Mouse (Mus musculus) heart, postnatal 25 days (tissue): ENCODE results near the gene Cdhr2. TPM values are rescaled to one million over a fixed set of nuclear protein-coding genes. Genes with fewer than 3 reads are reported as not detected.

Source experiments
- DNase-seq: peaks from one replicate; pipeline ENCODE4 v3.0.0; 2022; ENCODE audit warnings: low spot score
- intact Hi-C: fragments of 180-260 bp; cut with DNase I; formaldehyde crosslinking; loops from one replicate; pipeline ENCODE4 v1.15.1; 2025
- total RNA-seq, 2 experiments: library from RNA; stranded (reverse); gene quantifications; 2 replicates each; pipeline ENCODE4 v1.2.3; 2021

Gene Cdhr2
- total RNA-seq, 2 experiments from 2014 or later = not detected

DNA sequence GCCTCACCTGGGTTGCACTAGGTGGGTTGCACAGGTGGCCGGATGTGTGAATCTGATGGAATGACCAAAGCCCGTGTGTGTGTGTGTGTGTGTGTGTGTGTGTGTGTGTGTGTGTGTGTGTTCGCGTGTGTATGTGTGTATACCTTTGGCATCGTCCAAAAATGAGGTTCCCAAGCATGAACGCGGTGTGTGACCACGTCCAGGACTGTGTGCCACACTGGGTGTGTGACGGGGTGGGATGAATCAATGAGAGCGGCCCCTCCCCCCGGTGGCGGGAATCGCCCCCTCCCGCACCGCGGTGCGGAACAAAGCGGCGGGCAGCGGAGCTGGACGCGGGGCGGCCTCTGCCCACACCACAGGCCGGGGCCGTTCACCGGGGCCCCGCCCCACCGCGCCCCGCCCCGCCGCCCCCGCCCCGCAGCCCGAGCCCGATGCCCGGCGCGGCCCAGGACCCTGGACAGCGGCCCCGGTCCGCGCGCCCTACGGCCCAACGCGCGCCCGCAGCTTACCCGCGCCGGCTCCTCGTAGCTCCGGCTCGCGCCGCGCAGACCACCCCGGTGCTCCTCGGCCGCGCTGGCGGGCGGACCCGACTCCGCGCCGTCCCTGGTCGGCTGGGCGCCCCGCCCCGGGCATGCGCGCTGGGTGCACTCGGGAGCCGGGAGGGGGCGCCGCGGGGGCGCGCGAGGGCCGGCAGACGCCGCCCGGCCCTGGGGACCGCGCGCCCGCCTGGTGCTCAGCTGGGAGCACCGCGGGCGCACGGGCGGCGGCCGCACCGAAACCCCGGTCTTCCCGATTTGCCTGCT is 48.0 kb downstream of the Cdhr2 start:
- no peak for DNase-seq

GRCm38 (mm10) chr13:54749864-54750411 is 48.7 kb downstream of the Cdhr2 start, which contains the start of gene Gprin1:
TSS of gene Gprin1 (minus strand) at chr13:54749874.
- DNase-seq = no peak
- intact Hi-C loops = no loop called here

More for the DNA sequence above, 48.0 kb downstream of the Cdhr2 start:
- intact Hi-C loops = no loop called here

- DNase-seq = no peak
- intact Hi-C loops = no loop called here
Measured at GRCm38 (mm10) chr13:54750699-54751098, 49.4 kb downstream of the Cdhr2 start.

GRCm38 (mm10) chr13:54752656-54753055 is 51.4 kb downstream of the Cdhr2 start:
- intact Hi-C loops = no loop called here

DNA sequence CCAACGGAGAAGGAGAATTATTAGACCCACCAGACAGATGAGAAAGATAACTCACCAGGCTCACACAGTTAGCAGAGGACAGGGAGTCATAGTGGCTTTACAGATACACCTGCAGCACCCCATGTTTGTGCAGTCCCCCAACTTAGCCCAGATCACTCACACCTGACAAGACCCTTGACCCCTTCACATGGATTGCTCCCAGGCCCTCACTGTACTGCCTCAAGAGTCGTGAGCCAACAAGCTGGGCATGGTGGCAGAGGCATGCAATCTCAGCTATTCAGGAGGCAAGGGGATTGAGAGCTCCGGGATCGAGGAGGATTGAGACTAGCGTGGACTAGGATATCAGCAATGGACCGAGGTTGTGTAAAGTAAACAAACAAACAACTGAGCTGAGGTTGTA is 52.5 kb downstream of the Cdhr2 start:
- intact Hi-C loops = no loop called here
- no peak for DNase-seq

More at GRCm38 (mm10) chr13:54752656-54753055, 51.4 kb downstream of the Cdhr2 start:
- DNase-seq = no peak

- intact Hi-C loops = no loop called here
- DNase-seq = no peak
Measured at GRCm38 (mm10) chr13:54754169-54755080, 53.2 kb downstream of the Cdhr2 start.

DNA sequence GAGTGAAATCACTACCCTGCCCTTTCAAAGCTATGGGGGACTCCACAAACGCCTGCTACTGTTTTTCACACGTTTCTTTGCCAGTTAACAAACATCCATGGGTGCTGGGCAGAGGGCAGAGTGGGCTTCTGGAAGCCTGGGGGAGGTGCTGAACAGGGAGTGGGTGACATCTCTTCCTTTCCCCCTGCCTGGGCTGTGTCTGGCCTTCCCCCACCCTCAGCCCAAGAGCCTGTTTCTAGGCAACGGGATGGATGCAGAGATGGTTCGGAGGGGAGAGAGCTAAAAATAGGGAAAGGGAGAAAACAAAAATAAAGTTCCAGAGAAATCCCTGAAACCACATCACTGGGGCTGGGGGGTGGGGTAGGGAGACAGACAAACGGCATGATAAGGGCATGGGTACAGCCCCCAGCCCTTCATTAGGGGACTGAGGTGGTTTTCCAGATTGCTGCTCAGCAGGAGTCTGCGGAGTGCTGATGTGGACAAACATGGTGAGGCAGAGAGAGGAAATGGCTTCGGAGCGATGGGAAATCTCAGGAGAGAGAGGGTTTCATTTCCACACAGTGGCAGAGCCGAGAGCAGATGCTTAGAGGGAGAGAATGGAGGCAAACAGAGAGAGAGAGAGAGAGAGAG is 54.1 kb downstream of the Cdhr2 start:
- no peak for DNase-seq
- intact Hi-C loops = no loop called here

DNA sequence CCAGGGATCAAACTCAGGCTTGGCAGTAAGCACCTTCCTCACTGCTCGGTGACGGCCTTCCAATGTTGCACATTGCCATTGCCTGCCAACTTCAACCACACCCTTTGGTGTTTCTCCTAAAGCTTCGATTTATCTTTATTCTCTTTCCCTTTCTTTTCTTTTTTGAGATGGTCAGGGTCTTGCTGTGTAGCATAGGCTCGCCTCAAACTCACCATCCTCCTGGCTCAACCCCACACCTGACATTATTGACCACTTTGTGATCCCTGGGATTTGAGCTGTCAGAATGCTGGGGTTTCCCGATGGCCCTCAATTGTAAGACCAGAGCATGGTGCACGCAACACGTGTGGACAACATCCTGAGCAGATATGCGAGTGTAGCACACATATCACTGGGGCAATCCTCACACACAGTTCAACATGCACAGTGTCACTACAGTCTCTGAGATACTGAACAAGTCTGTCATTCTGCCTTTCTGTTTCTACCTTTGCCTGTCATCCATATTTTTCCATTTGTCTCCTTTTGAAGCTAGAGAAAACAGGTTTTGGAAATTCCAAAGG is 55.0 kb downstream of the Cdhr2 start:
- intact Hi-C loops = no loop called here
- DNase-seq = no peak

DNA sequence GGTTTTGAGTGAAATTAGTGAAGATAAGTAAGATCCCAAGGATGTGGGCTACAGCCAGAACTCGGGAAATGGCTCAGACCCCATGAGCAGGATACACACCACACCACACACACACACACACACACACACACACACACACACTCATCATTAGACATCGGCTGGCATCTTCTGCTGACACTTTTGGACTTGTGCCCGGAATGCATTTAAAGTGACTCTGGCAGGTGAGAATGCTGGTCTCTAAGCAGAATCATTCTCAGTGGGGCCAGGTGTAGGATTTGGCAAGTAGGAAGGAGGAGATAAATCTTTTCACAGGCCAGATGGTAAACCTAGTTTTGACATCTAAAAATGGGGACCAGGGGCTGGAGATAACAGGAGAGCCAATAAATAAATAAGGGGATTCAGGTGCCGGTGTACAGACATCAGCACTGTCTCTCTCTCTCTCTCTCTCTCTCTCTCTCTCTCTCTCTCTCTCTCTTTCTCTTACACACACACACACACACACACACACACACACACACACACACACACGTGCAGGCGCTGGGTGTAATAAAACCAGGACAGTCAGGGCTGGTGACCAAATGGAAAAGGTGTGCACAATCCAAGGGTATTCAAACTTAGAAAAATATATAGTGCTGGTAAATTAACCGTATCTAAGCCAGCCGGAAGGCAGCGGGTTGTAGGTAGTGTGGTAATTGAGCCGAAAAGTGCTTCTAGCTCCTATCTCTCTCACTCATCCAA is 56.0 kb downstream of the Cdhr2 start:
- intact Hi-C loops = no loop called here
- DNase-seq = no peak

DNA sequence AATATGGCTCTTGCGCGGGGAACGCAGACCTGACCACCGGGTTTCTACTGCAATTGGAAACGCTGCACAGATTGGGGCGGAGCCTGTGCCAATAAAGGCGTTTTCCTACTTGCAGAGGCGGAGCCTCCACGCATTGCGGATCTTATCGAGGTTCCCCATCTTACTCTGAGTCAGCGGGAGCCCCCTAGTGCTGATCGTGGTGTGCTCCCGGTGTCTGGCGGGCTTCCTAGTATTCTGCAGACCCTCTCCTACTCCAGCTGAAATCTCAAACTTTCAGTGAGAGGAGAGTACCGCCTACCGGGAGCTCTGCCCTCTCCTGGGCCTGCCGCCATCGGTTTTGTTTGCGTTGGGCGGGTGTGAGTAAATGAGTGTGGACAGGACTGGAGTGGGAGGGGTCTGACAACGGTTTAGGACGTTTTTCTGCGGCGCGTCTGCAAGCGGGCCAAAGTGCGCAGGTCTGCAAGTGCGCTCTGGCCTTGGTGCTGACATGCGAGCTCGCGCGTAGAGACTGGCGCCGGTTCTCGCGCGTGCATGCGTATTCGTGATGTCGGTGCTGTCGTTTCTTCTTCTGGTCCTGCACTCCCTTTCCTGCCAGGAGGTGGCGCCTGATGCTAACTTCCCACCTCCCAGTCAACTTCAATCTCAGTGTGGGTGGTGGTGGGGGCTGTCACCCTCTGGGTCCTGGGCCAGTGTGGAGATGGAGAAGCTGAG is 56.9 kb downstream of the Cdhr2 start:
- DNase-seq = peak; percentile 14
- intact Hi-C loops = no loop called here

DNA sequence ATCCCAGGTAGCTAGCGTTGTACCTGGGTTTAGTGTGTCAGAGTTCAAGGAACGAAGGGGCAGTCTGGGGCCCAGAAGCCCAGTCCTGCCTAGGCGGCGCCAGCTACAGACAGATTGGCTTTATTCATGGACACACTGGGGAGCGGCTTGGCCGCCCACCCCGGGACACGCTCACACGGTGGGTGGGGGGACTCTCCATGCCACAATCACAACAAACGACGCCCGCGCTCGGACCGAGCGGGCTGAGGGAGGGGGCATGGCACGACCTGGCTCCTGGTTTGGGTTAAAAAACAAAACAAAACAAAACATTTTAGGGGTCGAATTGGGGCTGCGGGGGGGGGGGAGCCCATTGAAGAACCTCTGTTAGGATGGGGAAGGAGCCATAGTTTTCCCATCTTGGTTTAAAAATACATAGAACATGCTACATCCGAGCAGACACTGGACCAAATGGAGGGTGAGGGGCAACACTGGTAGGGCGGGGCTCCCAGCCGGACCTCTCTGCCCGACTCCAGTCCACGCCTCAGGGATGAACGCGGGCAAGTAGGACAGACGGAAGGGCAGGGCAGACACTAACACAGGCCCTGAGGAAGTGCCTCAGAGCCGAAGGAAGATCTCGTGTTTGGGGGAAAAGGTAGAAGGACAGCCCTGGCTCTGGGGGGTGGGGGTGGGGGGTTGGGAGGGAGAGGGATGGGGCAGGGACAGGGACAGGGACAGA is 57.7 kb downstream of the Cdhr2 start:
- no peak for DNase-seq
- intact Hi-C loops = no loop called here

DNA sequence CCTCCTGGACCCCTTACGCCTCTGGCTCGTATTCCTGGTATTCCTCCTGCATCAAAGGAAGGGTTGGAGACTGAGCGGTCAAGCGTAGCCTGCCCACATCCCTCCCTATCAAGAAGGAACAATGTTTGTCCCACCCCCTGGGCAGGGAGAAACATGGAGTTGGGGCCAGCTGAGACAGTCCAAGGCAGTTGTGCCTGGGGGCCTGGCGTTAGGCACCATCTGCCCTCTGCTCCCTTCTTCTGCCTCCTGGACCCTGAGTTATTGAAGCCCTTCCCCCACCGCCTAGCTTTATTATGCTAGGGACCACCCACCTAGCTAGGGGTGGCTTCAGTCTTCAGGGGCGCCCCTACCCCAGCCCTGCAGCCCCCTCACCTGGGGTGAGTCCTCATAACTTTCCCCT is 58.2 kb downstream of the Cdhr2 start:
- DNase-seq = no peak

GRCm38 (mm10) chr13:54760164-54760795 is 59.0 kb downstream of the Cdhr2 start:
- DNase-seq = no peak
- intact Hi-C loops = no loop called here

More for the DNA sequence above, 58.2 kb downstream of the Cdhr2 start:
- intact Hi-C loops = no loop called here

- intact Hi-C loops = no loop called here
- no peak for DNase-seq
Measured at GRCm38 (mm10) chr13:54760906-54761305, 59.6 kb downstream of the Cdhr2 start.

GRCm38 (mm10) chr13:54765281-54766191 is 64.3 kb downstream of the Cdhr2 start:
- intact Hi-C loops = no loop called here
- no peak for DNase-seq

- intact Hi-C loops = no loop called here
- DNase-seq = no peak
Measured at GRCm38 (mm10) chr13:54766192-54766768, 65.0 kb downstream of the Cdhr2 start, which contains the start of gene Sncb. TSS of gene Sncb (minus strand) at chr13:54766595.
